Comparison of ENCODE assay signal across 13 mouse cellular contexts in the genomic region with DNA sequence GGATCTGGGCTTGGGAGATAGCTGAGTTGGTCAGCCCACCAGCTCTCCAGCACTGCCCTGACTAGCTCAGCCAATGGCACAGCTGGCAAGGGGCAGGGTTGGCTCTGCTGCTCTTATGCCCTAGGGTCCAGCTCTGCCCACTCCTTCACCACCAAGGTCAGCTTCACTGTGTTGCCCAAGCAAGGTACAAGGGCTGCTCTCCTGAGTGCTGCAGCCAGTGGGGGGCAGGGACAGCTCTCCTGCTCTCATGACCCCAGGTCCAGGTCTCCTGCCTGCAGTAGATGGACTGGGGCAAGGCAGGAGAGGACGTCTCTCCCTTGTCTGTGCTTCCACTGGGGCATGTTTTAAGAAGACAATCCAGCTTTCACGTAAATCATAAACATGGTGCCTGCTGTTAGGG.
"Had no signal": no experiment of that assay in that cellular context is flagged by ENCODE, and none has a peak within 500 bp of the region (broad histone marks: within the 10 kb centered on the region; RNA-seq: fewer than 3 reads in every experiment).

No protein-coding gene starts in this region.

- H3K4me3 ChIP-seq: limb, embryonic 15.5 days; liver, embryonic 12.5 days; megakaryocyte, embryonic 14.5 days; midbrain, embryonic 12.5 days; stomach, embryonic 15.5 days had no signal

- H3K27ac ChIP-seq: kidney, postnatal 0 days; limb, embryonic 15.5 days; liver, embryonic 12.5 days; macrophage; midbrain, embryonic 12.5 days; stomach, embryonic 15.5 days had no signal

- ATAC-seq: liver, embryonic 12.5 days had no signal

- H3K9ac ChIP-seq: limb, embryonic 15.5 days; liver, embryonic 12.5 days; lung, embryonic 14.5 days; midbrain, embryonic 12.5 days; stomach, embryonic 15.5 days had no signal

- H3K27me3 ChIP-seq: stomach, embryonic 15.5 days had no signal

- DNase-seq: layer of hippocampus, adult 9-11 months; layer of hippocampus, postnatal 36 days; lung, embryonic 14.5 days; lung, postnatal 14 days; right cerebral cortex, postnatal 14 days; thymus, postnatal 36 days had no signal

- H3K4me2 ChIP-seq: limb, embryonic 15.5 days; liver, embryonic 12.5 days; lung, embryonic 14.5 days; midbrain, embryonic 12.5 days; stomach, embryonic 15.5 days had no signal

- H3K4me1 ChIP-seq: limb, embryonic 15.5 days; liver, embryonic 12.5 days; megakaryocyte, embryonic 14.5 days; stomach, embryonic 15.5 days had no signal

- H3K36me3 ChIP-seq: limb, embryonic 15.5 days; liver, embryonic 12.5 days; midbrain, embryonic 12.5 days; stomach, embryonic 15.5 days had no signal

- H3K9me3 ChIP-seq: limb, embryonic 15.5 days; liver, embryonic 12.5 days; megakaryocyte, embryonic 14.5 days; midbrain, embryonic 12.5 days; stomach, embryonic 15.5 days had no signal
